Mouse (Mus musculus) neural tube, embryonic 15.5 days (tissue): ENCODE results near the gene Btg2. TPM values are rescaled to one million over a fixed set of nuclear protein-coding genes. Genes with fewer than 3 reads are reported as not detected.

Experiments used
- ATAC-seq: fragments of 200-750 bp; cut with Nextera tagmentation; 2 replicates; pipeline ENCODE4 v1.8.0; 2017; ENCODE audit warnings: mild to moderate bottlenecking, moderate TSS enrichment, moderate library complexity; ENCODE audit not compliant: low FRiP score
- H3K27ac ChIP-seq: fragments of 300-500 bp; sonication (generic); replicated peaks from 2 replicates; pipeline ENCODE4 v1.5.1; 2015; ENCODE audit warnings: mild to moderate bottlenecking, inconsistent platforms
- H3K27me3 ChIP-seq: fragments of 300-500 bp; sonication (generic); replicated peaks from 2 replicates; pipeline ENCODE4 v1.6.1; 2015; ENCODE audit warnings: inconsistent platforms
- H3K36me3 ChIP-seq: fragments of 300-500 bp; sonication (generic); 2 replicates; pipeline ENCODE4 v1.6.1; 2015; ENCODE audit warnings: inconsistent platforms
- H3K4me1 ChIP-seq: fragments of 300-500 bp; sonication (generic); 2 replicates; pipeline ENCODE4 v1.6.1; 2015; ENCODE audit warnings: inconsistent platforms
- H3K4me2 ChIP-seq: fragments of 300-500 bp; sonication (generic); 2 replicates; pipeline ENCODE4 v1.6.1; 2015; ENCODE audit warnings: inconsistent platforms, mild to moderate bottlenecking, moderate library complexity
- H3K4me3 ChIP-seq: fragments of 300-500 bp; sonication (generic); replicated peaks from 2 replicates; pipeline ENCODE4 v1.5.1; 2015; ENCODE audit warnings: mild to moderate bottlenecking, inconsistent platforms
- H3K9ac ChIP-seq: fragments of 300-500 bp; sonication (generic); replicated peaks from 2 replicates; pipeline ENCODE4 v1.6.1; 2015; ENCODE audit warnings: mild to moderate bottlenecking, inconsistent platforms
- H3K9me3 ChIP-seq: fragments of 300-500 bp; sonication (generic); replicated peaks from 2 replicates; pipeline ENCODE4 v1.6.1; 2016; ENCODE audit warnings: inconsistent platforms
- WGBS: fragments of 180-500 bp; shearing (Covaris S2); methylation state at CpG from one replicate; pipeline ENCODE4 v1.1.7; 2015; ENCODE audit warnings: mixed read lengths; 5-methylcytosine and 5-hydroxymethylcytosine counted together
- polyA plus RNA-seq: library from polyadenylated mRNA; unstranded; fragments of >200 nt; fragmentation: Nextera tagmentation; extraction: Ambion mirVana; gene quantifications from 2 replicates; pipeline ENCODE4 v1.2.1, GENCODE M21; 2015

Btg2 gene
- polyA plus RNA-seq, 1 experiment from 2014 or later: 20.6 TPM

GRCm38 (mm10) chr1:134106719-134107118, 27.8 kb upstream of the Btg2 start:
- no peak for ATAC-seq
- Histone ChIP-seq H3K4me1 (peaks cover 6% of the 10 kb centered on the region; the same call in 1 of the 2 replicates), H3K9me3 (no peaks in the 10 kb centered on the region), H3K27ac (no peak overlapping the region), H3K36me3 (no peaks in the 10 kb centered on the region), H3K27me3 (no peaks in the 10 kb centered on the region), H3K9ac (no peak overlapping the region), H3K4me2 (no peak overlapping the region), H3K4me3 (no peak overlapping the region)
- 6% methylated on average over 5 of the region's 5 CpGs for WGBS

- Histone ChIP-seq H3K4me1 (peaks cover 6% of the 10 kb centered on the region; the same call in 1 of the 2 replicates), H3K36me3 (no peaks in the 10 kb centered on the region), H3K4me2 (no peak overlapping the region), H3K27me3 (no peaks in the 10 kb centered on the region), H3K27ac (no peak overlapping the region), H3K9me3 (no peaks in the 10 kb centered on the region), H3K9ac (no peak overlapping the region), H3K4me3 (no peak overlapping the region)
- 60% methylated on average over 3 of the region's 3 CpGs for WGBS
- ATAC-seq: no peak
Measured at GRCm38 (mm10) chr1:134105764-134106430, 27.0 kb upstream of the Btg2 start.

- Histone ChIP-seq H3K27me3 (no peaks in the 10 kb centered on the region), H3K4me3 (no peak overlapping the region), H3K36me3 (no peaks in the 10 kb centered on the region), H3K4me2 (no peak overlapping the region), H3K4me1 (peaks cover 6% of the 10 kb centered on the region; the same call in 1 of the 2 replicates), H3K9ac (no peak overlapping the region), H3K27ac (no peak overlapping the region), H3K9me3 (no peaks in the 10 kb centered on the region)
- ATAC-seq: no peak
- WGBS: 76% methylated on average over 9 of the region's 11 CpGs
Measured at GRCm38 (mm10) chr1:134105043-134105763, 26.3 kb upstream of the Btg2 start.

GRCm38 (mm10) chr1:134103861-134104260, 24.9 kb upstream of the Btg2 start:
- H3K4me3 ChIP-seq: no peak overlapping the region
- H3K4me1 ChIP-seq: peaks cover 16% of the 10 kb centered on the region
- no peak for ATAC-seq
- peak overlapping the region; percentile 37; the same call in 1 of the 2 replicates for H3K27ac ChIP-seq
- H3K36me3 ChIP-seq: no peaks in the 10 kb centered on the region
- WGBS: 60% methylated on average over 5 of the region's 5 CpGs
- H3K4me2 ChIP-seq: no peak overlapping the region
- no peak overlapping the region for H3K9ac ChIP-seq
- no peaks in the 10 kb centered on the region for H3K9me3 ChIP-seq
- H3K27me3 ChIP-seq: no peaks in the 10 kb centered on the region

DNA sequence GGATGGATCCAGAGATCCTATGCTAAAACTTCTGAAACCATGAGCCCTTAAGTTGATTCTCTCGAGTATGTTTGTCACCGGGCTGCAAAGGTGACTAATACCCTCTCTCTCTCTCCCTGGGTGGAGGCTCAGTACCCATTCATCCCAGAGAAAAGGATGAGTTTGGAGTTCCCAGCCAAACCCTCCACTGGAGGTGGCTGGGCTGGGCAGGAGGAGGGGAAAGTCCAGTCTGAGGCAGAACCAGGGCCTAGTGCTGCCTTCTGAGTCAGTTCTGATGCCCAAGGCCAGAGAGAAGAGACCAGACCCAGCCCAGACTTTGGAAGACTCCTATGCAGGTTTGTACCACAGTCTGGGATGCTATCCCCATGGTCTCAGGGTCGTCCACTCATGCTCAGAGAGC, 22.7 kb upstream of the Btg2 start:
- Histone ChIP-seq H3K4me2 (no peak overlapping the region), H3K9ac (no peak overlapping the region), H3K4me1 (peaks cover 31% of the 10 kb centered on the region), H3K36me3 (no peaks in the 10 kb centered on the region), H3K9me3 (no peaks in the 10 kb centered on the region), H3K4me3 (no peak overlapping the region), H3K27me3 (no peaks in the 10 kb centered on the region), H3K27ac (no peak overlapping the region)
- WGBS: 72% methylated on average over 3 of the region's 3 CpGs
- ATAC-seq: no peak

DNA sequence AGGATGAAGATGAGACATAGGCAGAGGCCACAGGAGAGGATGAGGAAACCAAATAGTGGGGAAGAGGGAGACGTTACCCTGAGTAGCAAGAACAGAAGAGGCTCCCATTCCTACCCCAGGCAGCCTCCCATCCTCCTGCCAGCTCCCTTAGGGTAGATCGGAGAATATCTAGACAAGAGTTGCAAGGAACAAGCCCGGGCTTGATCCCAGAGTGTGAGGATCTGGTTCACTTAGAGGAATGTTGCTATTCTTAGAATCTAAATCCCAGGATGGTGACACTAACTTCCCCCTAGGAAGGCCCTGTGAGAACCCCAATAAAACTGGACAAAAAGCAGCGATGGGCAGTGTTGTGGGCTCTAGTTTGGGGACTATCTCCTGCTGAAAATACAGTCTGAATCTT, 22.0 kb upstream of the Btg2 start:
- Histone ChIP-seq H3K9ac (no peak overlapping the region), H3K4me3 (no peak overlapping the region), H3K36me3 (no peaks in the 10 kb centered on the region), H3K4me2 (no peak overlapping the region), H3K27ac (no peak overlapping the region), H3K27me3 (no peaks in the 10 kb centered on the region), H3K4me1 (peaks cover 37% of the 10 kb centered on the region), H3K9me3 (no peaks in the 10 kb centered on the region)
- WGBS: 84% methylated on average over 4 of the region's 4 CpGs
- ATAC-seq: no peak

- WGBS: 78% methylated on average over 5 of the region's 5 CpGs
- no peaks in the 10 kb centered on the region for H3K36me3 ChIP-seq
- ATAC-seq: no peak
- no peak overlapping the region for H3K4me3 ChIP-seq
- peaks cover 41% of the 10 kb centered on the region for H3K4me1 ChIP-seq
- no peak overlapping the region for H3K4me2 ChIP-seq
- H3K27ac ChIP-seq: no peak overlapping the region
- H3K27me3 ChIP-seq: no peaks in the 10 kb centered on the region
- H3K9me3 ChIP-seq: no peaks in the 10 kb centered on the region
- no peak overlapping the region for H3K9ac ChIP-seq
Measured at GRCm38 (mm10) chr1:134100401-134100800, 21.5 kb upstream of the Btg2 start.

- peak overlapping the region; percentile 76 for H3K4me2 ChIP-seq
- WGBS: 27% methylated on average over 12 of the region's 12 CpGs
- H3K4me1 ChIP-seq: peaks cover 41% of the 10 kb centered on the region
- ATAC-seq: 0 out of 2 replicates have a peak, but pooled peaks have one; percentile 2
- H3K9me3 ChIP-seq: no peaks in the 10 kb centered on the region
- H3K9ac ChIP-seq: peak overlapping the region; percentile 47
- H3K27ac ChIP-seq: peak overlapping the region; percentile 78
- no peaks in the 10 kb centered on the region for H3K36me3 ChIP-seq
- peak overlapping the region; percentile 43 for H3K4me3 ChIP-seq
- H3K27me3 ChIP-seq: no peaks in the 10 kb centered on the region
Measured at GRCm38 (mm10) chr1:134099516-134100235, 20.8 kb upstream of the Btg2 start.

DNA sequence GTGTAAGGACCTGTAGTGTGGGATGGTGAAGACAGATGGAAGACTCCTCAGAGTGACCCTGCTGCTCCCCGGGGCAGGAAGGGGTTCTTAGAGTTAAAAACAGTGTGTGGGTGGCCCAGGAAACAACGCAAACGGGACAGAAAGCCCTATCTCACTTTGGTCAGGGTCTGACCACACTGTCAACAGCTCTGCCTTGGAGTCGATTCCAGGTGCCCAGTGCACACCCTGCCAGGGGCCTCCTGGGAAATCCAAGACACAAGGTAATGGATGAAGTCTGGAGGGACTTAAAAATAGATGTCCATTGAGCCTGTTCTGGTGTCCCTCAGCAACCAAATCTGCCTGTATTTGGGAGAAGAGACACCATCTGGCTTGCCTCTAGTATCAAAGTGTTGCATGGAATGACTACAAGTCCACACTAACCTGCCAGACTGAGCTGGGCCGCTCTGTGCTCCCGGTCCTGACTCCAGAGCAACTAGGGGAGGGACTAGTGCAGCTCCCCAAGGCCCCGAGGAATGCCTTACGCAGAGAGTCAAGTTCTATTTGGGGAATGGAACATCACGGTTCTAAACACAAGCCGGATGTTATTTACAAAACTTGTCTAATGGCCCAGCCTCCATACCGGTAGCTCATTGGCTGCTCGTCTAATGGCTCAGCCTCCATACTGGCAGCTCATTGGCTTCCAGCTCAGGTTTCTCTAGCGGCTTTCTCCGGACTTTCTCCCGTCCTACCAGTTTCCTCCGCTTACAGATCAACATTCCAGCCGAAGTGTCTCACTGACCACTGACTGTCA, 20.0 kb upstream of the Btg2 start:
- Histone ChIP-seq H3K9ac (peak overlapping the region; percentile 47), H3K4me3 (peak overlapping the region; percentile 43), H3K27ac (peak overlapping the region; percentile 78), H3K9me3 (no peaks in the 10 kb centered on the region), H3K27me3 (no peaks in the 10 kb centered on the region), H3K36me3 (no peaks in the 10 kb centered on the region), H3K4me2 (peak overlapping the region; percentile 76), H3K4me1 (peaks cover 43% of the 10 kb centered on the region)
- ATAC-seq: peak; percentile 76
- WGBS: 11% methylated on average over 17 of the region's 17 CpGs

GRCm38 (mm10) chr1:134097956-134098725, 19.2 kb upstream of the Btg2 start:
- WGBS: 58% methylated on average over 13 of the region's 13 CpGs
- H3K4me1 ChIP-seq: peaks cover 47% of the 10 kb centered on the region
- H3K4me2 ChIP-seq: peak overlapping the region; percentile 76

More at GRCm38 (mm10) chr1:134097956-134098725, 19.2 kb upstream of the Btg2 start:
- ATAC-seq: no peak
- Histone ChIP-seq H3K4me3 (no peak overlapping the region), H3K36me3 (no peaks in the 10 kb centered on the region), H3K9me3 (no peaks in the 10 kb centered on the region), H3K9ac (no peak overlapping the region), H3K27me3 (no peaks in the 10 kb centered on the region), H3K27ac (peak overlapping the region; percentile 76)
